Mouse (Mus musculus) lung, embryonic 14.5 days (tissue): ENCODE measurements around the gene 1700011L22Rik. TPM values are rescaled to one million over a fixed set of nuclear protein-coding genes. Genes with fewer than 3 reads are reported as not detected.

Experiments used
- ATAC-seq: fragments of 200-750 bp; cut with Nextera tagmentation; 2 replicates; pipeline ENCODE4 v1.8.0; 2017; ENCODE audit warnings: mild to moderate bottlenecking, moderate TSS enrichment, moderate library complexity; ENCODE audit not compliant: insufficient read depth
- DNase-seq: peaks from one replicate; pipeline ENCODE4 v3.0.0-alpha.2; 2015
- H3K27ac ChIP-seq: fragments of 300-500 bp; sonication (generic); 2 replicates; pipeline ENCODE4 v1.5.1; 2014; ENCODE audit warnings: low read depth, mild to moderate bottlenecking, moderate library complexity
- H3K27me3 ChIP-seq: fragments of 300-500 bp; sonication (generic); 2 replicates; pipeline ENCODE4 v1.6.1; 2014; ENCODE audit warnings: low read length, control low read depth; ENCODE audit not compliant: insufficient read depth
- H3K36me3 ChIP-seq: fragments of 300-500 bp; sonication (generic); 2 replicates; pipeline ENCODE4 v1.6.1; 2014; ENCODE audit warnings: control low read depth; ENCODE audit not compliant: insufficient read depth
- H3K4me1 ChIP-seq: fragments of 300-500 bp; sonication (generic); 2 replicates; pipeline ENCODE4 v1.6.1; 2014; ENCODE audit warnings: antibody characterized with exemption, control low read depth; ENCODE audit not compliant: insufficient read depth
- H3K4me2 ChIP-seq: fragments of 300-500 bp; sonication (generic); 2 replicates; pipeline ENCODE4 v1.6.1; 2014; ENCODE audit warnings: mild to moderate bottlenecking
- H3K4me3 ChIP-seq: fragments of 300-500 bp; sonication (generic); 2 replicates; pipeline ENCODE4 v1.5.1; 2014; ENCODE audit warnings: low read depth, low read length
- H3K9ac ChIP-seq: fragments of 300-500 bp; sonication (generic); 2 replicates; pipeline ENCODE4 v1.6.1; 2014
- H3K9me3 ChIP-seq: fragments of 300-500 bp; sonication (generic); 2 replicates; pipeline ENCODE4 v1.6.1; 2016; ENCODE audit warnings: low read depth, low read length, control low read depth
- CTCF ChIP-seq: IDR thresholded peaks from 2 replicates; pipeline ENCODE4 v1.5.1; 2016; ENCODE audit warnings: antibody characterized with exemption, low read depth
- WGBS: fragments of 180-500 bp; shearing (Covaris S2); extraction: QIAGEN DNeasy Blood & Tissue Kit; methylation state at CpG from one replicate; pipeline ENCODE4 v1.1.7; 2014; 5-methylcytosine and 5-hydroxymethylcytosine counted together
- polyA plus RNA-seq: library from polyadenylated mRNA; unstranded; fragments of >200 nt; fragmentation: Nextera tagmentation; extraction: Ambion mirVana; gene quantifications from 2 replicates; pipeline ENCODE4 v1.2.1, GENCODE M21; 2014

The 1700011L22Rik gene
- polyA plus RNA-seq, 1 experiment from 2014 or later, result not detected

DNA sequence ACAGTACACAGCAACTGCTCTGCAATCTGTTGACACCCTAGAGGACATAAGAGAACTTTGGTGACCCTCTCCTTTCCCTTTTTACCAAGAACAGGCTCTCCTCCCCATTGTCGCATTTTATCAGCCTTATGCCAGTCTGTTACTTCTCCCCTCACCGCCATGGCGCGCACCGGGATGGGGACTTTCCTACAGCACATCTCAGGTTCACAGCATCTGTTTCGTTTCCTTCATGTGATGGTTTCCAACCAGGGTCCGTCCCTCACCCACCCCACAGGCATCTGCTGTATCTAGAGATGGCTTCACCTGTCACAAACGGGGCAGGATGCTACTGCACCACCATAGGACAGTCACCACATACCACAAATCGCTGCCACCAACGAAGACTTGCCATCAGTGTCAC is 26.6 kb upstream of the 1700011L22Rik start:
- WGBS, result 92% methylated on average over 10 of the region's 10 CpGs
- no peak for DNase-seq
- Histone ChIP-seq H3K4me1 (no peaks in the 10 kb centered on the region), H3K9me3 (no peaks in the 10 kb centered on the region), H3K36me3 (peaks cover 10% of the 10 kb centered on the region), H3K4me3 (no peak overlapping the region), H3K27me3 (no peaks in the 10 kb centered on the region), H3K4me2 (no peak overlapping the region), H3K9ac (no peak overlapping the region), H3K27ac (no peak overlapping the region)
- no peak for ATAC-seq
- TF ChIP-seq CTCF, result no peak

DNA sequence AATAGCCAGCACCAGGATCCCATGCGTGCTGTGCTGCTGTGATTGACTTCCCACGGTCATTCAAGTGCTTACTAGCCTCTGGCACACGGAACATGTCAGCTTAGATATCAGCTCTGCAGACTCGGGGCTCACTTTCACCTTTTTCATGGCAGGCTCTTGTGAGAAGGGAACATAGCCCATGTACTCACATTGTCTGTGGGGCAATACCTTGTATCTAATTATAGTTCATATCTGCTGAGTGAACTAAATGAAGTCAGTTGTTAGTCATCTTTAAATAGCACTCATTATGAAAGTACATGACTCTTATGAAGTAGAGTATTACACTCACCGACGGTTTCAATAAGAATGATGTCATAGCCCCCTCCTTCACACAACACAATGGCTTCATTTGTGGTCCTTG is 25.4 kb upstream of the 1700011L22Rik start:
- H3K27me3 ChIP-seq, result no peaks in the 10 kb centered on the region
- no peaks in the 10 kb centered on the region for H3K9me3 ChIP-seq
- TF ChIP-seq CTCF, result no peak
- WGBS, result 64% methylated on average over 6 of the region's 6 CpGs
- H3K4me3 ChIP-seq, result no peak overlapping the region
- ATAC-seq (no peak), DNase-seq (no peak)
- no peaks in the 10 kb centered on the region for H3K4me1 ChIP-seq
- no peak overlapping the region for H3K4me2 ChIP-seq
- H3K9ac ChIP-seq, result no peak overlapping the region
- peaks cover 10% of the 10 kb centered on the region for H3K36me3 ChIP-seq
- no peak overlapping the region for H3K27ac ChIP-seq

DNA sequence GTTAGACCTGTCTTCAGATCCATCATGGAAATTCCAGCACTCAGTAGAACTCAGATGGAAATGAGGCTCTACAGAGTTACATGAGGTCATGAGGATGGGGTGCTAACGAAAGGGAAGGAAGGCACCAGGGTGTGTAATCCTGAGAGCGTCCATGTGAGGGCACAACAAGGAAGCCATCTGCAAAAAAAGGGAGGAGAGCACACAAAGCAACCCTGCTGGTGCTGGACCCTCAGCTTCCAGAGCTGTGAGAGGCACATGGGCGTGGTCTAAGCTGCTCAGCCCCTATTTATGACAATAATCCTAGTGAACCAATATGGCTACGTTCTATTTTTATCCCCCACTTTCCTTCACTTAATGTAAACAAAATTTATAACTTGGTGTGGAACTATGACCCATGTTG is 24.3 kb upstream of the 1700011L22Rik start:
- Histone ChIP-seq H3K4me1 (no peaks in the 10 kb centered on the region), H3K9me3 (no peaks in the 10 kb centered on the region), H3K27me3 (no peaks in the 10 kb centered on the region), H3K36me3 (peaks cover 10% of the 10 kb centered on the region), H3K4me3 (no peak overlapping the region), H3K4me2 (no peak overlapping the region), H3K27ac (no peak overlapping the region), H3K9ac (no peak overlapping the region)
- WGBS, result 74% methylated on average over 4 of the region's 4 CpGs
- DNase-seq (no peak), ATAC-seq (no peak)
- no peak for TF ChIP-seq CTCF

DNA sequence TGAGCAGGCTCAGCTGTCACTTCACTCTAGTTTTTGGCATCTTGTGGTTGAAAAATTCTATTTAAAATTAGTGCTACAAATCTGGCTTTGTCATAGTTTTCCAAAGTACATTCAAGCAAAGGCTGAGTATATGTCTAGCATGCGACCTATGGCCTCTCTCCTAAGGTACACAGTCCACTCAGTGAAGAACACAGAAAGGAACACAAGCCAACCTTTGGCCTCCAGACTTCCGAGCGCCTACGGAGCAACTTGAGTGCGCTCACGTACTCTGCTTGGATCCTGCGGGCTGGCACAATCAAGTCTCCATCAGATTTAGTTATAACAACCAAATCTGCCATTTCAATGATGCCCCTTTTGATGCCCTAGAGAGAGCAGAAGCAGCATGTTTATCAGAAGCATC is 20.6 kb upstream of the 1700011L22Rik start:
- no peak for TF ChIP-seq CTCF

DNA sequence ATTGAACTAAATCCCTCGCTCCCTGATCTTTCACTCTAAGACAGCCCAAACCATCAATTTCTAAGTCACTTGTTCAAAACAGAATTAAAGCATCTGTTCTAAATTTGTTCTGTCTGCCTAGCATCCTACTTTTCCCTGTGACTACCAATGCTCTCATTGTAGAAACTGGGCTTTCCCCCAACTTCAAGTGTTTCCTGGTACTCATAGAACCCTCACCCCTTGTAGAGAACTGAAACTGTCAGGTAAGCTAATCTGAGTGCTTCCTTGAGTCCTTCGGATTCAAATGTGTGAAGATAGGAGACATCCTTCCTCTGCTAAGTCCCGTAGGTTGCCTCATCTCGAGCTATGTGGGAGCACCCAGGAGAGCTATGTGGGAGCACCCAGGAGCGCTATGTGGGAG is 13.6 kb upstream of the 1700011L22Rik start:
- Histone ChIP-seq H3K4me1 (no peaks in the 10 kb centered on the region), H3K4me3 (no peak overlapping the region), H3K9ac (no peak overlapping the region), H3K4me2 (no peak overlapping the region), H3K27ac (no peak overlapping the region), H3K27me3 (no peaks in the 10 kb centered on the region), H3K36me3 (no peaks in the 10 kb centered on the region), H3K9me3 (no peaks in the 10 kb centered on the region)
- WGBS, result 81% methylated on average over 5 of the region's 5 CpGs
- ATAC-seq (no peak), DNase-seq (no peak)
- TF ChIP-seq CTCF, result no peak

More for the DNA sequence above, 20.6 kb upstream of the 1700011L22Rik start:
- Histone ChIP-seq H3K9me3 (no peaks in the 10 kb centered on the region), H3K9ac (no peak overlapping the region), H3K4me1 (no peaks in the 10 kb centered on the region), H3K4me3 (no peak overlapping the region), H3K27me3 (no peaks in the 10 kb centered on the region), H3K4me2 (no peak overlapping the region), H3K27ac (no peak overlapping the region), H3K36me3 (peaks cover 6% of the 10 kb centered on the region)
- ATAC-seq (no peak), DNase-seq (no peak)
- 94% methylated on average over 7 of the region's 7 CpGs for WGBS

DNA sequence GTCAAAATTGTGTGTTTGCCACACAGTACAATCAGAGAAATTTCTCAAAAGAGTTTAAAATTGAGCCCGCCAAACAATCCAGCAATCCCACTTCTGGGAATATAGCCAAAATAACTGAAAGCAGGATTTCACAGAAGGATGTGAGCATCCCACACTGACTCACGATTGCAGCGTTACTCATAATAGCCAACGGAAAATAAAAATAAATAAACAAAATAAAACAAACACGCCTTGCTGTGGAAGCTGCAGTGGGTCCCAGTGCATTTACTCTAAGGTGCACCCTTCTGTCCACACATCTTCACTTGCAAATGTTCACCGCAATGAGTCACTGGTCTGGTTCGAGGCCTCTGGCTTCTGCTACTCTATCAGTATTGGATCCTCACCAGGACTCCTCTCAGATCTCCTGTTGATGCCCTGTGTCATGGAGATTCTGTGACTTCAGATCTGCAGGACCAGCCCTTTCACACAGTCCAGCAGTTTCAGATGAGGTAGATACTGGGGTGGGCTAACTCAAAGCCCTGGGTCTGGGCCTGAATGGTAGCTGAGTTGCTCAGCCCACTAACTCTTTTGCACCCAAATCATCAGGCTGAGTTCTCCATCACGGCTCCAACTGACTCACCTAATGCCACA is 7.8 kb upstream of the 1700011L22Rik start:
- Histone ChIP-seq H3K4me3 (no peak overlapping the region), H3K9me3 (no peaks in the 10 kb centered on the region), H3K36me3 (no peaks in the 10 kb centered on the region), H3K4me2 (no peak overlapping the region), H3K27me3 (no peaks in the 10 kb centered on the region), H3K9ac (no peak overlapping the region), H3K27ac (no peak overlapping the region), H3K4me1 (no peaks in the 10 kb centered on the region)
- 47% methylated on average over 8 of the region's 8 CpGs for WGBS
- ATAC-seq, result peak; percentile 31; the same call in 1 of the 2 replicates
- DNase-seq, result peak; percentile 77
- no peak for TF ChIP-seq CTCF

DNA sequence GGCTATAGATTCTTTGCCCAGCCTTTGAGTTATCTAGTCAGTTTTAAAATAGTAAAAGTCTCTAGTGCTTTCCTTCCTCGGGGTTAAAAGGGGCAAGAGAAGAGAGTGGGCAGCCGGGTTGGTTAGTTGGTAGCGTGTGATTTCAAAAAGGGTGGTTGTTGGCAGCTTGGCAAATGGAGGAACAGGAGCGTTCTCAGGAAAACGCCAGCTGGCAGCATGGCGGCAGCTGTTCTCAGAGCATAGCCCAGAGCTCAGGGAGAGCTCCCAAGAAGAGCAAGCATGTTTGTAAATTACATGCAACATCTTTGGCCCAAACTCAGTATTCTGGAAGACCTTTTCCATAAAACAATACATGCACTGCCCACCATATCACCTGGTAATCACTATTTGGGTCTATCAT is 5.4 kb upstream of the 1700011L22Rik start:
- H3K9ac ChIP-seq, result no peak overlapping the region
- ATAC-seq, result no peak
- 83% methylated on average over 6 of the region's 6 CpGs for WGBS

More for the DNA sequence above, 5.4 kb upstream of the 1700011L22Rik start:
- no peak overlapping the region for H3K4me3 ChIP-seq
- TF ChIP-seq CTCF, result no peak
- no peaks in the 10 kb centered on the region for H3K27me3 ChIP-seq
- H3K9me3 ChIP-seq, result no peaks in the 10 kb centered on the region
- no peak overlapping the region for H3K27ac ChIP-seq
- no peak overlapping the region for H3K4me2 ChIP-seq
- no peaks in the 10 kb centered on the region for H3K4me1 ChIP-seq
- DNase-seq, result no peak
- H3K36me3 ChIP-seq, result no peaks in the 10 kb centered on the region
